Mouse (Mus musculus) bone marrow macrophage, adult 2 months (primary cell): ENCODE results near the gene 2410015M20Rik.

ENCODE experiments used
- CTCF ChIP-seq: IDR thresholded peaks from 2 replicates; pipeline ENCODE4 v1.5.1; 2012; ENCODE audit warnings: low read depth, mild to moderate bottlenecking, low read length, moderate library complexity
- POLR2A ChIP-seq: IDR thresholded peaks from 2 replicates; pipeline ENCODE4 v1.6.1; 2012; ENCODE audit warnings: mild to moderate bottlenecking, low read depth, low read length, borderline replicate concordance

GRCm38 (mm10) chr17:56583071-56583470 lies 26.5 kb downstream of the 2410015M20Rik start:
- TF ChIP-seq POLR2A (no peak), CTCF (no peak)
